Mouse (Mus musculus) heart, postnatal 0 days (tissue): Measurements from ENCODE around the gene Vmac.

Source experiments
- CTCF ChIP-seq: IDR thresholded peaks from 2 replicates; pipeline ENCODE4 v1.5.1; 2016; ENCODE audit warnings: antibody characterized with exemption, control low read depth, low read depth
- EP300 ChIP-seq: IDR thresholded peaks from 2 replicates; pipeline ENCODE4 v1.6.1; 2016; ENCODE audit warnings: antibody characterized with exemption, low read depth

GRCm38 (mm10) chr17:56757416-56758123 is 39.7 kb upstream of the Vmac start, which contains the start of gene Nrtn:
- no peak for TF ChIP-seq CTCF
- TF ChIP-seq EP300 = no peak
